1 mouse cellular context compared by ENCODE assay signal in the genomic region with DNA sequence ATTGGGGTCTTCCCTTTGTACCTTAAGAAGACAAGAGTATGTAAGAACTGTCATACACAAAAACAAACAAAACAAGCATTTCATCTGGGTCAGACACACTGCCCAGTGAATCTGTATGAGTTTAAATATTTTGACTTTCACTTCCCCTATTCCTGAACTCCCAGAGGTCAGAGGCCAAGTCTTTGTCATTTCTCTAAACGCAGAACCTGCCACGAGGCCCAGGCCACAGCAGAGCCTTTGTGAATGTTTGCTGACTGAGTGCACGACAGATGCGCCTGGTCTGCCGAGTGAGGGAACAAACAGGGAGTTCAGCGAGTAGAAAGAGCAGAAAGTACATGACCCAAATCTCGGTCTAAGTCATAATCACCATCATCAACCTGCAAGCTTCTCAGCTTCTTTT.
TF ChIP-seq lines count a peak whose summit lies in the region.

No protein-coding gene starts in this region.

TF ChIP-seq in CH12.LX, 34 proteins besides CTCF, POLR2A, EP300 and RAD21 (continued from another document):
- TF ChIP-seq CHD1 (IDR thresholded peaks at IDR 0.05; ENCODE audit: low read depth, low read length) (no peak), MAFK (IDR thresholded peaks at IDR 0.05; ENCODE audit: insufficient replicate concordance, low read length) (no peak), GABPA (IDR thresholded peaks at IDR 0.05; ENCODE audit: insufficient replicate concordance, low read depth, low read length) (no peak), ETS1 (conservative IDR thresholded peaks at IDR 0.05; ENCODE audit: low read depth, low read length) (peak; percentile 49; the same call in 1 of the 2 replicates), ELF1 (IDR thresholded peaks at IDR 0.05; ENCODE audit: low read depth, low read length) (no peak), JUN (IDR thresholded peaks at IDR 0.05; ENCODE audit: insufficient read depth, low read depth, low read length) (no peak)
